Mouse (Mus musculus): ENCODE data around the gene Map3k14. TPM values are rescaled to one million over a fixed set of nuclear protein-coding genes. Genes with fewer than 3 reads are reported as not detected.

Gene Map3k14
- polyA plus RNA-seq, 2 experiments from 2014 or later = 29.6 to 50.3 TPM

GRCm38 (mm10) chr11:103206203-103206602, 61.1 kb downstream of the Map3k14 start:
- ATAC-seq = no peak

DNA sequence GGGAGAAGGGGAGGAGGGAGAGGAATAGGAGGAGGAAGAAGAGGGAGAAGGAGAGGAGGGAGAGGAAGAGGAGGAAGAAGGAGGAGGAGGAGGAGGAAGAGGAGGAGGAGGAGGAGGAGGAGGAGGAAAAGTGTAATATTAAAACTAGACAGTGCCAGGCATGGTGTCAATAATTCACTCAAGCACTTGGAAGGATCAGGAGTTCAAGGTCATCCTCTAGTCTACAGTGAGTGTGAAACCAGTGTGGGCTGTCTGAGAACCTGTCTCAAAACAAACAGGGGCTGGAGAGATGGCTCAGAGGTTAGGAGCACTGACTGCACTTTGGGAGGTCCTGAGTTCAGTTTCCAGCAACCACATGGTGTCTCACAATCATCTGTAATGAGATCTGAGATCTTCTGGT, 64.9 kb downstream of the Map3k14 start:
- ATAC-seq = no peak

GRCm38 (mm10) chr11:103201664-103202063, 65.6 kb downstream of the Map3k14 start:
- no peak for ATAC-seq

DNA sequence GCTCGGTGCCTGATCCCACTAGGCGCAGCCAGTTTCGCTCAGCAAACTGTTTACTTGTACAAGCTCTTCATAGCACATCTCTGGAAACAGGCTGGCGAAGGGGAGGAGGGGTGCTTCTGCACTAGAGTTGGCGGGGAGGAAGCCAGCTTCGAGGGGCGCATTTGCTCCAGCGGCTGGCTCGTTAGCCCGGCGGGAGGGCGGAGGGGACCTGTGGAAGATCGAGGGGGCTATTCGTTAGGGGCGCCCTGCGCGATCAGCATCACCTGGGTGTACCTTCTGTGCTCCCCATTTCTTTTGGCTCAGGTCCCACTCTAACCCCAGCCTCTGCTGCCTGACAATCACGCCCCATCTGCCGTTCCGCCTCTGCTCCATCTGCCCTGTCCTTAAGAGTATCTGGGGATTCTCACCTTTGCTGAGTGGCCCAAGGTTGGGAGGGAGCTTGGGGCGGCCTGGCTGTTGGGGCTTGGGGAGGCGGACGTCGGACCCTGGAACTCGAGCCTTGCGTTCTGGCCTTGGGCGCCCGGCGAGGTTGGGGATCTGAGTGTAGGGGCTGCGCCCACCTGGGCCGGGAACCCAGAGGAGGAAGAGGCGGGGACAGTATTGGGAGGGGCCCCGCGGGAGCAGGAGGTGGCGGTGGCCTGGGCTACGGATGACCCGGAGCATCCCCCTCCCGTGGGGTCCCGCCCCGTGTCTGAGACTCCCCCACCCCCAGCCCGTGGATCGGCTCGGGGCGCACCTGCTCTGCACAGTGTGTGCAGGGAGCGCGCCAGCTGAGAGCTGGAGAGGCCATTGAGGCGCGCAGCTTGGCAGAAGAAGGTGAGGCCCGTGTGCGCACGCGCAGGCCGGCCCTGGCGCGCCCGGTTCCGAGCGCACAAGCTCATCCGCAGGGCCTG, 68.1 kb downstream of the Map3k14 start:
- no peak for ATAC-seq

DNA sequence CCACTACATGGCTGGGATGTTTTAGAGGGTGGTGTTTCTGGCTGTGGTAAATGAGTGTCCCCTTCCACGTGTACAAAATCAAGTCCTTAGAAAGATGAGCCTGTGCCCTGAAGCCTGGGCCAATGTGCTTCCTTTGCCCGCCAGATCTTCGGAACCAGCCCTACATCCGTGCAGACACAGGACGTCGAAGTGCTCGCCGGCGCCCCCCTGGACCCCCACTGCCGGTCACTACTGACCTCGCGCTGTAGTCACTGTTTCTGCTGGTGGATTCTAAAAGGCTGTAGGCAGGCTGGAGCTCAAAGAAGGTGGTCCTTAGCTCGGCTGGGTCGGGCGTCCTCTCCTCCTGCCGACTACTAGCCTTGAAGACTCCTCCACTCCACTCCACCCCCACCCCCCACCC, 68.9 kb downstream of the Map3k14 start:
- no peak for ATAC-seq

DNA sequence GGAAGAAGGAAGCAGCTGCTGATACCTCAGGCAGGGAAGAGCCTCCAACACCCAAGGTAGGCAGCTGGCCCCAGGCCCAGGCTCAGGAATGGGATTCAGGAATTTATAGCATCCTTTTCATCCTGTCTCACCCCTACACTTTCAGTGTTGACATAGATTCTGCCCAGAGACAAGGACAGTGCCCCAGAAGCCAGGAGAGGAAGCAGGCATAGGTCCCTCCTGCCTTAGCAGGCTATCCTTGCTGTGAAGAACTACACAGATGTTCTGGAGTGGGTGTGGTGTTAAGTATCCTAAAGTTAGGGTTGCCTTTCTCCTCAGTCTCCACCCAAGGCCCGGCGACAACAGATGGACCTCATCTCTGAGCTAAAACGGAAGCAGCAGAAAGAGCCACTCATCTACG, 69.9 kb downstream of the Map3k14 start:
- ATAC-seq = no peak

DNA sequence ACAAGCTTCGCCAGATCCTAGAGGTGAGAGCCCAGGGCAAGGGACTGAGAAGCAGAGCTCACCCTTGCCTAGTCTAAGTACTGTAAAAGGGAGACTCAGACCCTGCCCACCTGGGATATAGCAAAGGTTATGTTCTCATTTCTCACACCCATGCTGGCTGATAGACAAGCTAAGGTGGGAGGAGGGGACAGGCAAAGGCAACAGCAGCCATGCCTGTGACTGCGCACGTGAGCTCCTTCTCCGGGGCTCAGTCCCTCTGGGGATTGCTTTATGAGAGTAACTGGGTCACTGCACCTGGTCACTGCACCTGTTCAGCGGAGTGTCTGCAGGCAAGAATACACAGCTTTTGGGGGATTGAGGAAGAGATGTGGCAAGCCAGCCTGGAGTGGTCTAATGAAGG, 71.6 kb downstream of the Map3k14 start:
- ATAC-seq = no peak

- no peak for ATAC-seq
These were observed 72.0 kb downstream of the Map3k14 start for GRCm38 (mm10) chr11:103195236-103195635.

- ATAC-seq = no peak
These were observed 73.5 kb downstream of the Map3k14 start for GRCm38 (mm10) chr11:103193825-103194168.

- no peak for ATAC-seq
These were observed 74.1 kb downstream of the Map3k14 start for GRCm38 (mm10) chr11:103192956-103193824.

GRCm38 (mm10) chr11:103192230-103192955, 74.9 kb downstream of the Map3k14 start:
- ATAC-seq = no peak

DNA sequence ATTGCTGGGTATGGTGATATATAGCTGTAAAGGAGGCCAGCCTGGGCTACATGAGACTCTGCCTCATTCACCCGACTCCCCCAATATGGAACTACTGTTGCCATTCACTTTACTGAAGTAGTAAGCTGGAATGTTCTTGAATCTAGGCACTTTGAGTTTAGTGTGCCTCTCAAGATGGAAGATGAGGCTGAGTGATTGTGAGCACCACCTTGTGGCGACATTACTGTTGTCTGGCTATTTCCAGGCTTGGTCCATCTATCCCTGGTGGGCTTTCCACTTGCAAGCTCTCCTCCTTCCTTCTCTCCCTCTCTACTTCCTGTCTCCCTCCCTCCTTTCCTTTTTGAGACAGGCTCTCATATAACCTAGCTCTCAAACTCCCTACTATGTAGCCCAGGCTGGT, 82.4 kb downstream of the Map3k14 start:
- peak; percentile 62 for ATAC-seq

DNA sequence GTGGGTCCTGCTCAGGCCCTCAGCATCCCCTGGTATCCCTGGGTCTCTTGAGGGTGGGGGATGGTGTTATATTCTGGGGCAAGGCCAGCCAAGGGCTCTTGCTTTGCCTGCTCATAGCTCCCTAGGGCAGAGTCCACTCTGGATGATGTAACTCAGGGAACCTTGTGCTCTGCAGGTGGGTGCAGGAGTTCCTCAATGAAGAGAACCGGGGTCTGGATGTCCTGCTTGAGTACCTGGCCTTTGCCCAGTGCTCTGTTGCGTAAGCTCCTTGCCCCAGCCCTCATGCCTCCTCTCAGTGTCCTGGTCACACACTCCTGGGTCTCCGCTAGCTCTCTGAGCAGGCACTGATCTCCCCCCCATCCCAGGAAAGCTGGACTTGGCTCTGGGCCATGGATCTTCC, 85.4 kb downstream of the Map3k14 start:
- ATAC-seq = no peak

DNA sequence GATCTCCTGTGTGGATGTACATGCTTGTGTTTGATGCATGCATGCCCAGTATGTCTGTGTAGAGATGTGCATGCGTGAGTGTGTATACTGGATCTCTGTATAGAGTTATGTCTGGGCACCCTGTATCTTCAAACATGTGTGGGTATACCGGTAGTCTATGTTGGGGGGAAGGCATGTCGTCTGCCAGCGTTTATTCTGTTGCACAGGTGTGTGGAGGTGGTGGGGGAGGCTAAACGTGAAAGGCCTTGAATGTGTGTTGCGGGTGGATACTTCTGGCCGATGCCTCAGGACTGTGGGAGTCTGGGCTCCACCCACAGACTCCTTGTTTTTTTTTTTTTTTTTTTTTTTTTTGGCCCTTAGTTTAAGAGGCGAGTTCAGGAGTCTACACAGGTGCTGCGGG, 85.9 kb downstream of the Map3k14 start:
- no peak for ATAC-seq

DNA sequence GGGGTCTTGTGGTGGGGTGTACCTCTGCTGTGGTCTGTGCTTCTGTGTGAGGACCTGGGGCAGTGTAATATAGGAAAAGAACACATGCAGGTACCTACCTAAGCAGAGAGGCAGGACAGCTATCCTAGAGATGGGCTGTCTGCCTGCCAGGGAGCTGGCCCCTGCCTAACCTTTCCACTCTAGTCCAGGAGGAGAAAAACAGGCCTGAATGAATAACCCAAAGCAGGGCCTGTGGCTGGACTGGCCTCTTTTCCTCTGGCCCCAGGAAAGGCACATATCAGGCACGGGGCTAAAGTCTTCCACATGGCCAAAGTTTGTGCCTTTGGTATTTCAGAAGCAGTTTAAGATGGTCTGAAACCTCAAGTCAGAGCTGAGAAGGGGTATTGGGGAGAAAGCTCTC, 86.8 kb downstream of the Map3k14 start:
- ATAC-seq = no peak

GRCm38 (mm10) chr11:103178748-103179147, 88.5 kb downstream of the Map3k14 start:
- ATAC-seq = no peak

GRCm38 (mm10) chr11:103177815-103178485, 89.3 kb downstream of the Map3k14 start:
- peak; percentile 12 for ATAC-seq

- ATAC-seq = no peak
These were observed 90.1 kb downstream of the Map3k14 start for GRCm38 (mm10) chr11:103177216-103177615.

DNA sequence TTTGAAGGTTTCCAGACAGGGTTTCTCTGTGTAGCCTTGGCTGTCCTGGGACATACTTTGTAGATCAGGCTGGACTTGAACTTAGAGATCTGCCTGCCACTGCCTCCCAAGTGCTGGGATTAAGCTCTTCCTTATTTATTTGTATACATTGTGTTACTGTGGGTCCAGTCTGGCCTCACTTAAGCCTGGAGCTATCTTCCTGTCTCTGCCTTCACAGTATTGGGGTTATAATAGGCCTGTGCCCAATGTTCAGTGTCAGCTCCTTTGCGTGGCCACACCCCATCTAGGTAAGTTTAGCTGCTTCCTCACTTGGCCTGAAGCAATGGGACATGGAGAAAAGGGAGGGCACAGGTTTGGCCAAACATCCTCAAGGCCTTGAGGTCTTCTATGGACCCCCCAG, 90.8 kb downstream of the Map3k14 start:
- no peak for ATAC-seq

GRCm38 (mm10) chr11:103175688-103176442, 91.4 kb downstream of the Map3k14 start:
- ATAC-seq = no peak

DNA sequence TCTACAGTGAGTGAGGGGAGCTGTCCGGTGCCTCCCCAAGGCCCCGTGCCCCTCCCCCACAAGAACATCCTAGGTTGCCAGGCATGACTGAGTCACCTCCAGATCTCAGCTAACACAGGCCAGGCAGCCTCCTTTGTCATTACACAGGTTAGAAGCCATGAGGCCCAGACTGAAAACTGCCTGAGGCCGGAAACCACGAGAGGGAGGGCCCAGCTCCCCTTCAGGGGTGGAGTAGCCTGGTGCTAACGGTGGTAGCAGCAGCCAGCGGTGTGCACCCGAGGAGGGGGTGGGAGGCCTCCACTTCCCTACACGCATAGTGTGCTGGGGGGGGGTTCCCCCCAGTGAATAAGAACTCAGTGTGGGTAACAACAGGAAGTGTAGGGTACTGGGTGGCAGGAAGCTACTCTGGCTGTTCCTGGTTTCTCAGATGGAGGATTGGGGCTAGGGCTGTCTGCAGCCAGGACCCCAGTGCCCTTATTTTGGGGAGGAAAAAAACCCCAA, 92.3 kb downstream of the Map3k14 start:
- peak; percentile 91 for ATAC-seq
